Mouse (Mus musculus) Patski (cell line): ENCODE data around the gene Cbfa2t2. TPM values are rescaled to one million over a fixed set of nuclear protein-coding genes. Genes with fewer than 3 reads are reported as not detected.
A peak's percentile ranks its signal among the peaks of the same experiment; 100 is the strongest.

ENCODE experiments used
- ATAC-seq: fragments of 100-300 bp; one replicate; pipeline ENCODE4 v1.8.0; 2021
- CTCF ChIA-PET: fragments of 350-600 bp; sonication (Branson Sonifier 250); formaldehyde crosslinking; loops from one replicate; lab custom pipeline; 2022; ENCODE audit warnings: inconsistent platforms; lab: Charles Lee
- POLR2A ChIA-PET: fragments of 350-600 bp; sonication (Branson Sonifier 250); formaldehyde crosslinking; loops from one replicate; lab custom pipeline; 2022; ENCODE audit warnings: antibody characterized with exemption, inconsistent platforms; lab: Charles Lee
- DNase-seq: peaks from one replicate; pipeline ENCODE4 v3.0.0-alpha.2; 2011; ENCODE audit warnings: low read depth, low spot score
- H3K27me3 ChIP-seq: fragments of 371-371 bp; one replicate; pipeline ENCODE4 v1.5.1; 2021
- CTCF ChIP-seq: fragments of 100-300 bp; IDR thresholded peaks from one replicate; pipeline ENCODE4 v1.5.1; 2021
- in situ Hi-C: fragments of 300-500 bp; cut with MboI; formaldehyde crosslinking; loops from 3 replicates; pipeline ENCODE4 v1.11.1; 2018; ENCODE audit warnings: low pct_unique_long_range_greater_than_20kb, mixed read lengths
- polyA plus RNA-seq: library from polyadenylated mRNA; unstranded; gene quantifications from one replicate; pipeline ENCODE4 v1.2.3, GENCODE M21; 2021

The Cbfa2t2 gene
- polyA plus RNA-seq, 1 experiment from 2014 or later = 27.2 TPM

DNA sequence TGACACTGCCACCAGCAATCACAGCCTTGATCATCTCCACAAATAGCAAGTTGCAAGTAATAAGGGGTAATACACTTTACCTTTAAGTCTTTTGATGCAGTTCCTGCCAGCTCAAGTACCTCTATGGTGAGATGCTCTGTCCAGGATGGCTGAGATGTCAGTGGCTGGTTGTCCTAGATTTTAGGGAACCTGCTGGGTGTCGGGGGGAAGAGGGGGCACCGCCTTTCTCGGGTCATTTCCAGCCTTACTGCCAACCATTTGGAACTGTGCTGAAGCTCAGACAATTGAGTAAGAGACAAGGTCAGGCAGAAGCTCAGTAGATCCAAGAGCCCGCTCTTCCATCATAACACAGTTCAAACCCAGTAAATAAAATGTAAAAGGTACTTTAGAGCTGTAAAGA lies 58.7 kb downstream of the Cbfa2t2 start:
- TF ChIP-seq CTCF = no peak
- ChIA-PET CTCF (interaction anchor here (0.9 to 1.2 kb wide), 4 partner anchors 11 to 54 kb away, joined by 3 to 4 read pairs (median 3); no protein-coding TSS in a partner anchor), POLR2A (no interaction called here)
- in situ Hi-C loops = no loop called here
- H3K27me3 ChIP-seq = no peaks in the 10 kb centered on the region
- DNase-seq = no peak
- no peak for ATAC-seq

DNA sequence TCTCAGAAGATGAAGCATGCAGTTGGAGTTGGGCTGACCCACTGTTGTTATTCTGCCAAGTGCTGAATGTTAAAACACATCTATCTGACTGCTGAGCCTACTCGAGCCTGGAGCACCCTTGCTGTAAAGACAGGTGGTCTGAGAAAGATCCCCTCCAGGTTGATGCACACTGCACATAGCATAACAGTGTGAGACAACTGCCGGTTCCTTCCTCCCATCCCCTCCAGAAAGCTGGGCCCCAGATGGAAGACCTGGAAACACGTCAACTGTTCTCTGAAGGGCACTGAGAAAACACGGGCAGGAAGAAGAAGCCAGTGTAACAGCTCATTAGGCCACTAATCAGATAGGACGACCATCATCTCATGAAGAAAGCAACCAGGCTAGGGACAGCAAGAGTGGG lies 62.3 kb downstream of the Cbfa2t2 start:
- CTCF ChIA-PET = interaction anchor here (1.8 kb wide), 1 partner anchor 9 kb away, joined by 4 read pairs; no protein-coding TSS in a partner anchor
- in situ Hi-C loops = no loop called here
- POLR2A ChIA-PET = no interaction called here
- no peak for DNase-seq
- no peak for TF ChIP-seq CTCF
- no peaks in the 10 kb centered on the region for H3K27me3 ChIP-seq
- no peak for ATAC-seq

DNA sequence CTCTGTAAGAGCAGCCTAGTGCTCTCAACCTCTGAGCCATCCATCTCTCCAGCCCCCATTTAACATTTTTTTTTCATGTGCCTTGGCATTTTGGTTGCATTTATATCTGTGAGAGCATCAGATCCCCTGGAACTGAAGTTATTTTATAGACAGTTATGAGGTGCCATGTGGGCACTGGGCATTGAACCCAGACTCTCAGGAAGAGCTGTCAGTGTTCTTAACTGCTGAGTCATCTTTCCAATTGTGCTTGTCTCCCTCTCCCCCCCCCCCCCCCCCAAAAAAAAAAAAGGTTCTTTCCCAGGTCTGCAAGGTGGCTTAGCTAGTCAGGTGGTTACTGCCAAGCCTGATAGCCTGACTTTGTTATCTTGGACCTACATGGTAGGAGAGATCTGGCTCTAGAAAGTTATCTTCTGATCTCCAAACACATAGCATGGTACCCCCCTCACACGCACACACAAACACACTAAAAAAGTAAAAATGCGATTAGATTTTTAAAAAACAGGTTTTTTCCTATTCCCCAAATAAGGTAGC lies 63.5 kb downstream of the Cbfa2t2 start:
- no peaks in the 10 kb centered on the region for H3K27me3 ChIP-seq
- POLR2A ChIA-PET = interaction anchor here (0.6 to 0.8 kb wide), 2 partner anchors 38 to 162 kb away, joined by 4 read pairs; no protein-coding TSS in a partner anchor
- ATAC-seq = no peak
- DNase-seq = no peak
- CTCF ChIA-PET = interaction anchor here (0.9 kb wide), 1 partner anchor 14 kb away, joined by 3 read pairs; no protein-coding TSS in a partner anchor
- in situ Hi-C loops = no loop called here
- TF ChIP-seq CTCF = no peak

DNA sequence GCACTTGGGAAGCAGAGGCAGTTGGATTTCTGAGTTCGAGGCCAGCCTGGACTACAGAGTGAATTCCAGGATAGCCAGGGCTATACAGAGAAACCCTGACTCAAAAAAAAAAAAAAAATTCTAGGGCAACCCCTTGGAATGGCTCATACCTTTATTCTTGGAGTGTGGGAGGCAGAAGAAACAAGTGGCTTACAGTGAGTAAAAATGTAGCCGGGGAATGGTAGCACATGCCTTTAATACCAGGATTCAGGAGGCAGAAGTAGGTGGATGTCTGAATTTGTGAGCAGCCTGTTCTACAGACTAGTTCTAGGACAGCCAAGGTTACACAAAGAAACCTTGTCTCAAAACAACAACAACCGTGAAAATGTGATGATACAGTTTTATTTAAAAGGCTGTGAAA lies 64.5 kb downstream of the Cbfa2t2 start:
- DNase-seq = no peak
- ChIA-PET POLR2A (no interaction called here), CTCF (interaction anchor here (1.1 kb wide), 1 partner anchor 61 kb away, joined by 4 read pairs; no protein-coding TSS in a partner anchor)
- no peak for TF ChIP-seq CTCF
- in situ Hi-C loops = no loop called here
- H3K27me3 ChIP-seq = no peaks in the 10 kb centered on the region
- no peak for ATAC-seq

DNA sequence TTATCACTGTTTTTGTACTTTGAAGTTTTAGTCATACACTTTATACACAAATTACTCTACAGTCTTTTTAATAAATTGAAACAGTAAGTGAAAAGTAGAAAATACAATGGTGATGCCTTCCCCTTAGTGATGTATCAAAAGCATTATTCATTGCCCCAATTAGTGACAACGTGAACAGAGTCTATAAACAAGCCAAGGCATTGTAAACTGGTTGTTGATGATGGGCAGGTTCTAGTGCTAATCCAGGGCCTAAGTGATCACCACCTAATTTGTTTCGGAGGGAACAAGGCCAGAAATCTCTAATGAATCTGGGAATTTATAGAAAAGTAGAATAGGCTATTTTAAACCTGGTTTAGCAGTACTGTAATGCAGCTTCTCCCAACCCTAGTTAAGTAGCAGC lies 70.8 kb downstream of the Cbfa2t2 start:
- ChIA-PET POLR2A (interaction anchor here (0.7 kb wide), 1 partner anchor 21 kb away, joined by 3 read pairs; no protein-coding TSS in a partner anchor), CTCF (interaction anchor here (1.1 to 1.9 kb wide), 7 partner anchors 14 to 91 kb away, joined by 3 to 6 read pairs (median 3); partner anchors contain the start of gene Cbfa2t2)
- no peaks in the 10 kb centered on the region for H3K27me3 ChIP-seq
- no peak for TF ChIP-seq CTCF
- in situ Hi-C loops = no loop called here
- DNase-seq (no peak), ATAC-seq (no peak)

DNA sequence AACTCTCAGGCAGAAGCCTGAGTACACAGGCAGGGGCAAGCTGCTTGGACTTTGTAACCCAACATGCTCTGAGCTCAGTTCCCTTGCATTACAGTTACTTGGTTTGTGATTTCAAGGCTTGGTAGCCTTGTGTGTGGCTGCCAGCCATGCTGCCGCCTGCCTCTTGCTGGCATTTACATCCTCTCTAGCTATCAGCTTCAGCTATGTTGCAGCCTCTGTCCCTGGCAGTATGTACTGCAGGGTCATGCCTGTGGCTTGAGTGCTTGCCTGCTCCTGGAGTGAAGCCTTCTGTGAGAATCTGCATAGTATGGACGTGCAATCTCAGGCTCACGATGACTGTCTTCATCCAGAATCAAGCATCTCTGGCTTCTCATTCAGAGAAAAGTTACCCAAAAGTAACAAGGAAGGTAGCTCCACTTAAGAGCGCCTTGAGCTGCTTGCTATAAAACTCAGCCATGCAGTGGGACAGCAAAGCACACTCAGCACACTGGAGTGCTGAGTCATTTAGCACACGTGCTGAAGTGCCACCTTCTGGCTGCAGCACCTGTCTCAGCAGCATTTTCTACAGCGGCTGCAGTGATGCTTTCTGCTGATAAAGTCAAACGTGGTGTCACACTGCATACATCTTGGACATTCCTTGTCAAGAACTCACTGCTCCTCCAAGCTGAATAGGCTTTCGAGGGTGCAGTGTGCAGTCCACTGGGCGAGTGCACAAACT lies 71.4 kb downstream of the Cbfa2t2 start:
- DNase-seq (no peak), ATAC-seq (no peak)
- in situ Hi-C loops = no loop called here
- no peaks in the 10 kb centered on the region for H3K27me3 ChIP-seq
- ChIA-PET CTCF (interaction anchor here (0.8 to 1.9 kb wide), 10 partner anchors 9 to 92 kb away, joined by 3 to 6 read pairs (median 4); partner anchors contain the start of gene Cbfa2t2), POLR2A (no interaction called here)
- peak; percentile 47 for TF ChIP-seq CTCF

DNA sequence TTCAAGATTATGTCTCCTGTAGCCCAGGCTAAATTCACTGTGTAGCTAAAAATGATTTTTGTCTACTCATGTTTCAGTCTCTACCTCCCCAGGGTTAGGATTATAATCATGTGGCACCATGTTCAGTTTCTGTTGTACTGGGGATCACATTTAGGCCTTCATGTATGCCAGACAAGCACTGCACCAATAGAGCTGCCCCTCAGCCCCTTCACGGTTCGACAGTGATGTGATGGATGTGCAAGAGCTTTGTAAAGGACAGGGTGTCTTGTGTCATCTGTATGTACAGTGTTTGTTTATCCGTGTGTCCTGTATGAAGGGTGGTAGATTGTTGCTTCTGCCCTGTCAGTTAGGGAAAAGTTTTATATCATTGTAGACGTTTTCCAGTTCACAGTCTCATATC lies 72.2 kb downstream of the Cbfa2t2 start:
- no peak for TF ChIP-seq CTCF
- POLR2A ChIA-PET = interaction anchor here (0.6 kb wide), 1 partner anchor 11 kb away, joined by 3 read pairs; no protein-coding TSS in a partner anchor
- ATAC-seq (no peak), DNase-seq (no peak)
- CTCF ChIA-PET = interaction anchor here (0.9 to 1.9 kb wide), 6 partner anchors 8 to 68 kb away, joined by 3 to 6 read pairs (median 4); no protein-coding TSS in a partner anchor
- in situ Hi-C loops = no loop called here
- no peaks in the 10 kb centered on the region for H3K27me3 ChIP-seq

DNA sequence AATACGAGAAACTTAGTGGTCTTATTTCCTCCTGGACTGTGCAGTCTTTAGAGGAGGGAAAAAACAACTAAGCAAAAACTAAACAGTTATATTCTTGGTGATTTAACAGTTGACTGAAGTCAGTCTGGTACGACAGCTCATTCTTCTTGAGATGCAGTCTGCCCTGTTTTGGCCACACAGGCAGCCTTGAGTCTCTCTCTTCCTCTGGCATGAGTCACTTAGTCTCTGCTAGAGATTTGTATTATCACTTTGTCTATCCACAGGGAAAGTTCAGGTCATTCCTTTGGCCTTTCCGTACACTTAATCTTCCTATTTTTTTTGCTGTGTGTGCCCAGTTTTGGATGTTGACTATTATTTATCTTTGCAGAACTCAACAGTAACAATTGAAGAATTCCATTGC lies 73.9 kb downstream of the Cbfa2t2 start:
- H3K27me3 ChIP-seq = no peaks in the 10 kb centered on the region
- CTCF ChIA-PET = interaction anchor here (0.9 to 1.8 kb wide), 2 partner anchors 17 to 44 kb away, joined by 3 to 5 read pairs; no protein-coding TSS in a partner anchor
- TF ChIP-seq CTCF = no peak
- POLR2A ChIA-PET = no interaction called here
- no peak for DNase-seq
- no peak for ATAC-seq
- in situ Hi-C loops = no loop called here

DNA sequence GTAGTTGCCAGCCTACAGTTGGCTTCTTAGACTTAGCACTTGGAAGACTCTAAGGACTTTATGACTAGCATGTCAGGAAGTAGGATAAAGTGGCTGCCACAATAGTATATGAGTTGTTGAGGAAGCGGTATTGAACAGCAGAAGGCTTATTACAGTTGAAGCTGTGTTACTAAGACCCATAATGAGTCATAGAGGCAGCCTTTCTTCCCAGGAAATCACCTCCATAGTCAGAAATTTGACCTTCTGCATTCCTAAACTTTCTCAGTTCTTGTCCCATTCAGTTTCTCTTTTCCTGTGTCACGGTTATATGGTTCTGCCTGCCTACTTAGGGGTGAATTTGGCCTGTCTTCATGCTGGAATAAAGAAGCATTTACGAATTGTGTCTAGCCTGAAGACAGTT lies 80.7 kb downstream of the Cbfa2t2 start:
- POLR2A ChIA-PET = interaction anchor here (1.6 kb wide), 1 partner anchor 81 kb away, joined by 3 read pairs; no protein-coding TSS in a partner anchor

DNA sequence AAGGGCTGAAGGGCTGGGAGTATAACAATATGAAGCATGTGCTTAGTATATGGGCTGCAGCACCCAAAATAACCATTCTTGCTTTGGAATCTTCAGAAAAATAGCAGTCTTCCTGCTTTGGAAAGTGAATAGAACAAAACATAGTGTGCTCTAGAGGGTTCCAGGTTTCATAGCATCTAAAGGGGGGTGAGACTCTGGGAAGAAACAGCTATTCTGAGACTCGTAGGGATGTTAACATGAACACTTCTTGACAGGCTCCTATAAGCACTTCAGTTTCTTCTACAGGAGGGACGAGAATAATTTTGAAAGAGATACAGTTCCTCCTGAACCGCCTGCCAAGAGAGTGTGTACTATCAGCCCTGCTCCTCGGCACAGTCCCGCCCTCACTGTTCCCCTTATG lies 81.1 kb downstream of the Cbfa2t2 start:
- ChIA-PET POLR2A (interaction anchor here (1.6 kb wide), 1 partner anchor 82 kb away, joined by 3 read pairs; no protein-coding TSS in a partner anchor), CTCF (no interaction called here)
- no peaks in the 10 kb centered on the region for H3K27me3 ChIP-seq
- no peak for TF ChIP-seq CTCF
- DNase-seq = no peak
- no peak for ATAC-seq
- in situ Hi-C loops = no loop called here

More for the DNA sequence above, 80.7 kb downstream of the Cbfa2t2 start:
- CTCF ChIA-PET = interaction anchor here (1.2 kb wide), 1 partner anchor 9 kb away, joined by 4 read pairs; no protein-coding TSS in a partner anchor
- no peaks in the 10 kb centered on the region for H3K27me3 ChIP-seq
- TF ChIP-seq CTCF = no peak
- in situ Hi-C loops = no loop called here
- ATAC-seq (peak; percentile 69), DNase-seq (no peak)
